Comparison of ENCODE assay signal across 14 mouse cellular contexts in genomic region chr11:8625915-8626604, GRCm38 (mm10). TPM values are rescaled to one million over a fixed set of nuclear protein-coding genes. Genes with fewer than 3 reads are reported as not detected.
A peak's percentile ranks its signal among the peaks of the same experiment; 100 is the strongest.
DNase-seq lines count a peak whose midpoint lies in the region; ATAC-seq and TF ChIP-seq lines count a peak whose summit lies in the region.
"Had no signal": no experiment of that assay in that cellular context is flagged by ENCODE, and none has a peak within 500 bp of the region (broad histone marks: within the 10 kb centered on the region; RNA-seq: fewer than 3 reads in every experiment).

No protein-coding gene starts in this region.

- no peak overlapping the region for H3K4me3 ChIP-seq in heart, embryonic 13.5 days
- peak overlapping the region; percentile 88 for H3K4me3 ChIP-seq in E14TG2a.4 (replicated peaks; ENCODE audit: low read length)
- H3K4me3 ChIP-seq in embryonic facial prominence, embryonic 10.5 days: no peak overlapping the region; the same call in 1 of the 2 replicates
- H3K4me3 ChIP-seq in limb, embryonic 12.5 days (replicated peaks): no peak overlapping the region
- H3K4me3 ChIP-seq: hindbrain, embryonic 12.5 days had no signal

- 69% methylated on average over 10 of the region's 10 CpGs for WGBS in heart, embryonic 13.5 days
- WGBS in embryonic facial prominence, embryonic 10.5 days: 71% methylated on average over 10 of the region's 10 CpGs
- WGBS in limb, embryonic 12.5 days: 37% methylated on average over 10 of the region's 10 CpGs

- H3K36me3 ChIP-seq in heart, embryonic 13.5 days: no peaks in the 10 kb centered on the region
- peaks cover 29% of the 10 kb centered on the region for H3K36me3 ChIP-seq in E14TG2a.4 (ENCODE audit: insufficient read depth, low read length)
- no peaks in the 10 kb centered on the region; the same call in 1 of the 2 replicates for H3K36me3 ChIP-seq in embryonic facial prominence, embryonic 10.5 days (replicated peaks)
- peaks cover 16% of the 10 kb centered on the region for H3K36me3 ChIP-seq in limb, embryonic 12.5 days
- H3K36me3 ChIP-seq: hindbrain, embryonic 12.5 days had no signal

- 0 out of 2 replicates have a peak overlapping the region, but pooled peaks have one; percentile 15 for H3K27ac ChIP-seq in heart, embryonic 13.5 days (replicated peaks)
- H3K27ac ChIP-seq in embryonic facial prominence, embryonic 10.5 days (replicated peaks): peak overlapping the region; percentile 98
- H3K27ac ChIP-seq in limb, embryonic 12.5 days: peak overlapping the region; percentile 98
- H3K27ac ChIP-seq: hindbrain, embryonic 12.5 days had no signal

- H3K4me2 ChIP-seq in heart, embryonic 13.5 days: no peak overlapping the region
- H3K4me2 ChIP-seq in limb, embryonic 12.5 days: peak overlapping the region; percentile 91

- H3K27me3 ChIP-seq in heart, embryonic 13.5 days (replicated peaks): no peaks in the 10 kb centered on the region
- no peaks in the 10 kb centered on the region for H3K27me3 ChIP-seq in E14TG2a.4 (ENCODE audit: insufficient read depth, low read length)
- no peaks in the 10 kb centered on the region for H3K27me3 ChIP-seq in embryonic facial prominence, embryonic 10.5 days (replicated peaks; ENCODE audit: low read depth, poor library complexity, severe bottlenecking)
- no peaks in the 10 kb centered on the region for H3K27me3 ChIP-seq in limb, embryonic 12.5 days

- peaks cover 56% of the 10 kb centered on the region for H3K4me1 ChIP-seq in heart, embryonic 13.5 days
- H3K4me1 ChIP-seq in E14TG2a.4 (replicated peaks; ENCODE audit: low read depth, low read length): peaks cover 88% of the 10 kb centered on the region
- peaks cover 66% of the 10 kb centered on the region for H3K4me1 ChIP-seq in embryonic facial prominence, embryonic 10.5 days
- peaks cover 68% of the 10 kb centered on the region for H3K4me1 ChIP-seq in limb, embryonic 12.5 days (replicated peaks)

- ATAC-seq in heart, embryonic 13.5 days (ENCODE audit: extremely low read depth, insufficient number of reproducible peaks, low FRiP score, low TSS enrichment): no peak
- ATAC-seq in limb, embryonic 12.5 days (ENCODE audit: insufficient number of reproducible peaks, insufficient read depth, low FRiP score, low TSS enrichment, low read depth): no peak
- ATAC-seq: forebrain, postnatal 0 days had no signal

- no peak for TF ChIP-seq CTCF in E14TG2a.4 (conservative IDR thresholded peaks at IDR 0.05; ENCODE audit: low read length)

- H3K9me3 ChIP-seq in heart, embryonic 13.5 days: no peaks in the 10 kb centered on the region
- no peaks in the 10 kb centered on the region for H3K9me3 ChIP-seq in E14TG2a.4 (ENCODE audit: low read length)
- no peaks in the 10 kb centered on the region for H3K9me3 ChIP-seq in embryonic facial prominence, embryonic 10.5 days
- H3K9me3 ChIP-seq in limb, embryonic 12.5 days: 0 out of 2 replicates have a peak, but pooled peaks cover 5% of the 10 kb centered on the region
- H3K9me3 ChIP-seq: hindbrain, embryonic 12.5 days had no signal

- intact Hi-C loops in gastrocnemius, postnatal 14 days (cut with DNase I; ENCODE audit: low total_unique reads): no loop called here

- H3K9ac ChIP-seq in heart, embryonic 13.5 days: no peak overlapping the region
- no peak overlapping the region for H3K9ac ChIP-seq in limb, embryonic 12.5 days (replicated peaks)
- H3K9ac ChIP-seq: forebrain, postnatal 0 days; hindbrain, embryonic 12.5 days had no signal

- DNase-seq in heart, adult 8-10 months (ENCODE audit: low spot score): no peak
- DNase-seq in embryonic facial prominence, embryonic 10.5 days (ENCODE audit: low spot score): no peak
- no peak for DNase-seq in adrenal gland, postnatal 10 days
- no peak for DNase-seq in gastrocnemius, postnatal 14 days
- no peak for DNase-seq in layer of hippocampus, adult 8-10 months (ENCODE audit: low spot score in 2 of 2)
- DNase-seq: cerebellum, adult 11-12 months; forebrain, postnatal 0 days; gastrocnemius, postnatal 36 days; lung, adult 18-20 months; thymus, adult 2 months had no signal

RNA-seq across cellular contexts. Expression of gene Tns3, which starts 38.3 kb away (rescaled TPM):
- polyA plus RNA-seq in heart, embryonic 13.5 days (2015; fragmentation: Nextera tagmentation; extraction: Ambion mirVana): 14.5 and 15.2 TPM in 2 replicates
- 10 to 100 TPM; 22.9 to 25.7 (median 23.7) TPM for total RNA-seq in heart, adult 8-10 months (2022)
- 20.2 and 23.4 TPM in 2 replicates for polyA plus RNA-seq in embryonic facial prominence, embryonic 10.5 days (2016; fragmentation: Nextera tagmentation; extraction: Ambion mirVana)
- polyA plus RNA-seq in limb, embryonic 12.5 days (2016; fragmentation: Nextera tagmentation; extraction: Ambion mirVana): 49.6 and 51.9 TPM in 2 replicates
- 10 to 100 TPM; 36.5 to 38.5 TPM for total RNA-seq in adrenal gland, postnatal 10 days (2021)
- total RNA-seq in gastrocnemius, postnatal 14 days (2021): 10 to 100 TPM; 10.9 to 12.1 TPM
- total RNA-seq in layer of hippocampus, adult 8-10 months (2022): 10 to 100 TPM; 50.9 to 62.2 (median 57.3) TPM

Comparison
In these comparisons a context has a peak if more than half of its experiments do, and no peak if none do; other contexts are left out.
1. H3K27ac ChIP-seq: peak in every context shown above with its lines; median percentile 98 in embryonic facial prominence, embryonic 10.5 days; 98 in limb, embryonic 12.5 days; 15 in heart, embryonic 13.5 days.